In the genomic region with DNA sequence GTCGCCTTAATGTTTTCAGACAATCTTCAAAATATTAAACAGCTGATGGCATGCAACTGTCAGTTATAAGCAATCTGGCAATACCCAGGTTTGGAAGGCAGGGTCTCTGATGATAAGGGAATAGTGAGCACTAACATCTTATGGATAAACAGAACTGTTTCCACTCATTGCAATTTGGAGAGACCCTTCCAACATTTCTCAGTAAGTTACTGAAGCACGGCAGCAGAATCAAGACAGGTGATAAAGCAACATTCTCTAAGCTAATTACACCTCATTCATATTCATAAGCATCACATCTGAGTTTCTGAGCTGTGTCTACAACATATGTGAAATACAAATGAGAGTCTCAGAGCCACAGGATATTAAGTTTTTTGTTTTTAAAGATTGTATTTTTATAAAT, we compare ENCODE assay signal across 20 mouse cellular contexts.
"Had no signal": no experiment of that assay in that cellular context is flagged by ENCODE, and none has a peak within 500 bp of the region (broad histone marks: within the 10 kb centered on the region; RNA-seq: fewer than 3 reads in every experiment).

No protein-coding gene starts in this region.

- H3K27ac ChIP-seq: liver, embryonic 15.5 days; lung, embryonic 15.5 days; midbrain, embryonic 10.5 days; midbrain, embryonic 12.5 days; midbrain, embryonic 15.5 days; neural tube, embryonic 13.5 days; neural tube, embryonic 15.5 days had no signal

- ATAC-seq: liver, postnatal 0 days; lung, postnatal 0 days; midbrain, embryonic 15.5 days had no signal

- H3K27me3 ChIP-seq: liver, embryonic 15.5 days; lung, embryonic 15.5 days; midbrain, embryonic 12.5 days; midbrain, embryonic 15.5 days; neural tube, embryonic 13.5 days; neural tube, embryonic 15.5 days had no signal

- H3K9me3 ChIP-seq: liver, embryonic 15.5 days; lung, embryonic 15.5 days; midbrain, embryonic 10.5 days; midbrain, embryonic 12.5 days; midbrain, embryonic 15.5 days; neural tube, embryonic 13.5 days; neural tube, embryonic 15.5 days had no signal

- H3K9ac ChIP-seq: liver, embryonic 15.5 days; liver, postnatal 0 days; lung, embryonic 15.5 days; midbrain, embryonic 12.5 days; midbrain, embryonic 15.5 days; neural tube, embryonic 13.5 days; neural tube, embryonic 15.5 days had no signal

- DNase-seq: liver, postnatal 0 days; lung, adult 2 months; lung, postnatal 4 days; retina, postnatal 1 day; right cerebral cortex, adult 18-20 months; right cerebral cortex, postnatal 25 days; right cerebral cortex, postnatal 4 days; spleen, adult 18-20 months; thymus, adult 18-20 months; thymus, postnatal 14 days; thymus, postnatal 36 days had no signal

- H3K4me1 ChIP-seq: liver, embryonic 15.5 days; lung, embryonic 15.5 days; midbrain, embryonic 10.5 days; midbrain, embryonic 12.5 days; midbrain, embryonic 15.5 days; neural tube, embryonic 13.5 days; neural tube, embryonic 15.5 days had no signal

- H3K4me3 ChIP-seq: liver, embryonic 15.5 days; lung, embryonic 15.5 days; midbrain, embryonic 10.5 days; midbrain, embryonic 12.5 days; midbrain, embryonic 15.5 days; myocyte; neural tube, embryonic 13.5 days; neural tube, embryonic 15.5 days had no signal

- H3K36me3 ChIP-seq: liver, embryonic 15.5 days; lung, embryonic 15.5 days; midbrain, embryonic 10.5 days; midbrain, embryonic 12.5 days; midbrain, embryonic 15.5 days; neural tube, embryonic 13.5 days; neural tube, embryonic 15.5 days had no signal

- H3K4me2 ChIP-seq: liver, embryonic 15.5 days; lung, embryonic 15.5 days; midbrain, embryonic 12.5 days; midbrain, embryonic 15.5 days; neural tube, embryonic 13.5 days; neural tube, embryonic 15.5 days had no signal
